Mouse (Mus musculus) monocyte, adult 59 days (primary cell): Measurements from ENCODE around the gene Mpi. TPM values are rescaled to one million over a fixed set of nuclear protein-coding genes. Genes with fewer than 3 reads are reported as not detected.

Source experiments
- total RNA-seq, 2 experiments: library from RNA; stranded (reverse); gene quantifications; one replicate each; pipeline ENCODE4 v1.2.4; 2023

Mpi gene
- 10 to 100 TPM; 12.0 to 12.1 TPM for total RNA-seq

DNA sequence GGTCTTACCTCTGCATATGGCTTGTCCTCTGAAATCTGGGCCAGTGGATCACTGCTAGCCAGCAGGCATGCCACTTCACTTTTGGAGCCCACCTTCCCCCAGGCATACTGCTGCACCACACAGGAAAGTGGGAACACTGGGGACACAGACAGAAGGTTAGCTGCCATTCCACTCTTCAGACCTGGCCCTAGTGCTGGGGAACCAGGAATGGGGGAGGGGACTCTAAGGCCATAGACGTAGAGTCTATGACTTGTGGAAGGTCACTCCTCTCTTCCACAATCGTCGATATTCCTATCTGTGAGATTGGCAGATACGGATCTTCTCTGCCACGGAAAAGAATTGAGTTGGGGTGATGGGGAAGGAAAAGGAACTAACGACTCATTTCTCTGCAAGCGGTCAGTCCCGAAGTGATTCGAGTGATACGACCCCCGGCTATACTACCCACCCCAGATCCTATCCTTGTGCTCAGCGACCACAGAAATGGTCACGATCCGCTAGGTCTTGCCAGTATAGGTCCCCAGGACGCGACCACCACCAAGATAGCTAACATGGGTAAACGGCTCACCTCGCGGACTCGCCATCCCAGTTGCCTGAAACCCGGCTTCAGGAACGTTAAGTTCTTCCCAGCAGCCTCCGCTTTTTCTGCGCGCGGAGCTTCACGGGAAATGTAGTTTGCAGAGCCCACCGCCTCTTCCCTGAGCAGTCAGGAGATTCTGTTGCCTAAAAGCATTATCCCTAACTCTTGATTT, at the start of gene Mpi:
Gene Mpi, minus strand, starts transcription at position 625 of the 749 bp plus-strand sequence.

DNA sequence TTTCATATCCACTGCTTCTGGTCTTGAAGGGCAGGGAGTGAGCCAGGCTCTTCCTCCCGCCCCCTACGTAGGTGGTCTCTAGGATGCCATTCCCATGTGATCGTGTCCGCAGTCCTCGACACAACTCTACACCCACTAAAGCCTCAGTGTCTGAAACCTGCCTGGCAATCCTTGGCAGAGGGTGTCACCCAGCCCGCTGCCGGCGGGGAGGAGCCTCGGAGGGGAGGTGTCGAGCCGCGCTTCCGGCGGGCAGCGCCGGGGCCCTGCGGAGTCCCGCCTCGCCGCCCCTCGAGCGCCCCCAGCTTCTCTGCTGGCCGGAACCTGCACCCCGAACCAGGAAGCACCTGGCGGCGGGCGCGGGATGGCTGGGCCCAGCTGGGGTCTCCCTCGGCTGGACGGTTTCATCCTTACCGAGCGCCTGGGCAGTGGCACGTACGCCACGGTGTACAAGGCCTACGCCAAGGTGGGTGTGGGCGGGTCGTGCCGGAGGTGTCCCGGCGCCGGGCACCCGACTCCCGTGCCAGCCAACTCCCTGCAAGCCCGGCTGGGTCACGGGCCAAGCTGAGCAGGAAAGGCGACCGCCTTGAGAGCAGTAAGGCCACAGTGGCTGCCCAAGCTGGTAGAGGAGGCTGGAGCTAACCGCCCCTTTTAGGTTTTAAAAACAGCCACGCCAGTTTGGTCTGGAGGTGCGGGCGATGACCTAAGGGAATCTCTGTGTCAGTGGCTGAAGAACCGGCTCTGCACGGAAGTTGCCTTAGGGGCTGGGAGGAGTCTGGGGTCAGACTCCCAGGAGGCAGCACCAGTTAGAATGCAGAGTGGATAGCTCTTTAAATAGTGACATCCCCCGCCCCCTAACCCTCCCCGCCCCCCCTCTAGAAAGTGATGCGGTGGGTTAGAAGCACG, 36.9 kb upstream of the Mpi start, which contains the start of gene Ulk3:
Gene Ulk3, plus strand, starts transcription at position 229 of the 903 bp plus-strand sequence.

DNA sequence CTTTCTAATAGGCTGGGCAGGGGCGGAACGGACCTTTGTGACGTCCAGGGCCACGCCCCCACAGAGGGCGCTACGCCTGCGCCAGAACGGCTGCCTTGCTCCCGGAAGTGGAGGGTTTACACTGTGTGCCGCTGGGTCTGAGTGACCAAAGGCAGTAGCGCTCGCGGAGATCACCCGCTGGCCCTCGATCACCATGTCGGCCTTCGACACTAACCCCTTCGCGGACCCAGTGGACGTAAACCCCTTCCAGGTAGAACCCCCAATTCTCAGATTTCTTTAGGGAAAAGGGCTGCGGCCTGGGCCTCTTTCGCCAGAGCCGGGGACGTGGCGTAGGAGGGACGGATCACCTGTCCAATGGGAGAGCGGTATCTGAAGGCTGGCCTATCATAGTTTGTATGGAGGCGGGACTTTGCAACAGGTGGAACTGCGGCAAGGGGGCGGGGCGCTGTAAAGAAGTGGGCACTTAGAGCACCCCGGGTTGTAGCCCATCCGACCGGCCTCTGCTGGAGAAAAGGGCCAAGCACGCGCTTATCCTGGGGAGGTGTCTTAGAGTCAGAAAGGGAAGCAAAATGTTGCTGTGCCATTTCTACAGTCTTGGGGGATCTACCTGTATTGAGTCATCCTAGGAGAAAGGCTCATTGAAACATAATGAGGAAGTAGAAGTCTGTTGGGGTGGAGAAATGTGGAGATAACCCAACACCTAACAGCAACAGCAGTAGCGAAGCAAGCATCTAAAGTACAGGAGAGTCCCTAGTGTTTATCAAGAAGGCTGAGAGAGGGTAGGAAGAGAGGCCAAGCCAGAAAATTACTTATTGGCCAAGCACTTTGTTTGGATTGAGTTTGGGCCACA, 8.5 kb upstream of the Mpi start, which contains the start of gene Scamp2:
Gene Scamp2, plus strand, starts transcription at position 83 of the 850 bp plus-strand sequence.

DNA sequence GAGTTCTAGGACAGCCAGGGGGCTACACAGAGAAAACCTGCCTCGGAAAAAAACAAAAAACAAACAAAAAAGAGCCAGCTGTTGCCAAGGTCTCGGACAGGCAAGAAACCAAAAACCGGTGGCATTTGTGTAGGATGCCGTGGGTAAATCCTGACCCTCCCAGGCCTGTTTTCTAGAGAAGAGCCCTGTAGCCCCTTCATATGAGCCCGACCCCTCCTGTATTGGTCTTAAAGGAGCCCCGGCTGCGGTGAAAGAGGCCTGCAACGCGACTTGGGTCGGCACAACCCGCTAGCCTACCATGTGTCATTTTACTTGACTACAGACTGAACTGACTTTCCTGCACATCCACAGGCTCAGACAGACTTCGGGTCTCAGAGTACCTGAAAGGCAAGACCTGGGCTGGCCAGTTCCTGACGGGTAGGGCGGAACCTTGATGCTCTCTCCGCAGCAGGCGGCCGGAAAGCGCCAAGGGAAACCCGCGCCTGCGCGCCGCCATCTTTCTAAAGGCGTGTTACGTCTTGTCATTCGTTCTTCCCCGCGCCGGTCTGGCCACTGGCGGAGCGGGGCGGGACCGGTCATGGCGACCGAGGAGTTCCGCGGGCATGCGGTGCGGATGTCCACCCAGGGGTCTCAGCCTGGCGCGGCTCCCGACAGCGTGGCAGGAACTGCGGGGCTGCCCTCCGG, 15.4 kb downstream of the Mpi start, which contains the start of gene Fam219b:
Gene Fam219b, plus strand, starts transcription at position 485 of the 684 bp plus-strand sequence.

DNA sequence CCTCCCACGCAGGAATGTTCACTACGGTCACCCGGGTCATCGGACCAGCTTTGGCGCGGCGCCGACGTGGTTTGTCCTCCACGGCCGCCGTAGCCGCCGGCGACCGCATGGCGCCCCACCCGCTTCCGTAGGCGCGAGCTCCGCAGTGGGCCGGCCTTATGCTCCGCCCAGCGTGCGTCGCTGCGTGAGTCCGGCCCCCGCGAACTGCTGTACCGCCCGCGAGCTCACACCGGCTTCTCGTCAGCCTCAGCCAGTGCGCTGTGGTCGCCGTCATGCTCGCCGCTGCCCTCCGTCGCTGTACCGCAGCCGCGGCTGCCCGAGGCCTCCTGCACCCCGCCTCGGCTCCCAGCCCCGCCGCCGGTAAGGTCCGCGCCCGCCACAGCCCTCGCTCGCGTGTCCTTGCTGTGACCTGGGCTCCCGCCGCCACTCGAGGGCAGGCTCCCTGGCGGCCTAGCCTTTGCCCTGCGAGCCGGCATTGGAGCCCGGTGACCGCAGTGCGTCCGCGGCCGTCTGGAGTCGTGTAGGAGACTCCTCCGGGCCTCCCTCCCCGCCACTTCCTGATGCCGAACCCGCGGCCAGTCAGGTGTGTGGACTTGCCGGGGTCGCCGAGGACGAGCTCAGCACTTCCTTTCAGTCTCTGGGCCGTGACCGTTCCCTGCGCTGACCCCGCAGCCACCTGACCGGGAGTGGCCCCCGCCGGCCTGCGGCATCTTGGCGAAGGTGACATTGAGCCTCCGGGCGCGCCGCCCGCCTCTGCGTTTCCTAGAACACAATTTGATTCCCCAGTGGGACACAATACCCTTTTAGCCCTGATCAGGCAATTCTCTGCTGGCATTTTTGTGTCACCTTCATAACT, 31.3 kb downstream of the Mpi start, which contains the start of gene Cox5a:
Gene Cox5a, plus strand, starts transcription at position 219 of the 856 bp plus-strand sequence.

GRCm38 (mm10) chr9:57503622-57504380, 48.8 kb downstream of the Mpi start, which contains the start of gene Rpp25:
Rpp25 (plus strand) TSS chr9:57504026.

Other genes with a start within 250 kb of the Mpi start
- 10 to 100 TPM; 19.5 to 28.5 TPM for gene Ppcdc, start 112.6 kb downstream of the Mpi start, total RNA-seq
- 10 to 100 TPM; 18.7 to 19.8 TPM for gene Scamp5, start 84.7 kb downstream of the Mpi start, total RNA-seq
- gene Rpp25, start 48.7 kb downstream of the Mpi start, total RNA-seq, result under 1 TPM in 1 of 2 experiments, not detected in 1; 0.34 TPM
- gene Cox5a, start 31.5 kb downstream of the Mpi start, total RNA-seq, result 100 to 1,000 TPM; 145 to 158 TPM
- gene Fam219b, start 15.2 kb downstream of the Mpi start, total RNA-seq, result 10 to 100 TPM; 15.8 to 16.1 TPM
- 100 to 1,000 TPM; 122 to 136 TPM for gene Scamp2, start 8.2 kb upstream of the Mpi start, total RNA-seq
- gene Ulk3, start 36.7 kb upstream of the Mpi start, total RNA-seq, result 10 to 100 TPM; 31.8 to 33.3 TPM
- not detected for gene Cplx3, start 53.5 kb upstream of the Mpi start, total RNA-seq
- not detected for gene Lman1l, start 68.0 kb upstream of the Mpi start, total RNA-seq
- gene Csk, start 100.9 kb upstream of the Mpi start, total RNA-seq, result 100 to 1,000 TPM; 359 to 372 TPM
- not detected for gene Cyp1a2, start 130.9 kb upstream of the Mpi start, total RNA-seq
- not detected for gene Cyp1a1, start 135.2 kb upstream of the Mpi start, total RNA-seq
- gene Edc3, start 155.8 kb upstream of the Mpi start, total RNA-seq, result 10 to 100 TPM; 14.9 to 15.0 TPM
- 100 to 1,000 TPM; 227 to 232 TPM for gene Clk3, start 213.1 kb upstream of the Mpi start, total RNA-seq